Mouse (Mus musculus) CH12.LX (cell line): ENCODE results near the gene Rnaseh2c.

Experiments used
- BHLHE40 ChIP-seq: IDR thresholded peaks from 2 replicates; pipeline ENCODE4 v1.6.1; 2011; ENCODE audit warnings: mild to moderate bottlenecking, low read depth, low read length, improper control_type of control experiment
- CTCF ChIP-seq, 2 experiments: IDR thresholded peaks in 1 of 2; conservative IDR thresholded peaks in 1 of 2; 2 replicates each; pipeline ENCODE4 v1.5.1; 2011 to 2012; ENCODE audit warnings: low read depth in 2 of 2, low read length in 2 of 2, improper control_type of control experiment in 1 of 2, inconsistent platforms in 1 of 2, mild to moderate bottlenecking in 1 of 2, moderate library complexity in 1 of 2
- E2F4 ChIP-seq: IDR thresholded peaks from 2 replicates; pipeline ENCODE4 v1.6.1; 2011; ENCODE audit warnings: low read depth, low read length, improper control_type of control experiment; ENCODE audit not compliant: insufficient replicate concordance
- ETS1 ChIP-seq: conservative IDR thresholded peaks from 2 replicates; pipeline ENCODE4 v1.6.1; 2012; ENCODE audit warnings: low read depth, mild to moderate bottlenecking, inconsistent platforms, low read length, improper control_type of control experiment, moderate library complexity
- MYC ChIP-seq: IDR thresholded peaks from 2 replicates; pipeline ENCODE4 v1.6.1; 2011; ENCODE audit warnings: low read depth, mild to moderate bottlenecking, improper control_type of control experiment, low read length
- TCF12 ChIP-seq: IDR thresholded peaks from 2 replicates; pipeline ENCODE4 v1.6.1; 2014; ENCODE audit warnings: low read depth, mild to moderate bottlenecking, inconsistent platforms, low read length, improper control_type of control experiment

DNA sequence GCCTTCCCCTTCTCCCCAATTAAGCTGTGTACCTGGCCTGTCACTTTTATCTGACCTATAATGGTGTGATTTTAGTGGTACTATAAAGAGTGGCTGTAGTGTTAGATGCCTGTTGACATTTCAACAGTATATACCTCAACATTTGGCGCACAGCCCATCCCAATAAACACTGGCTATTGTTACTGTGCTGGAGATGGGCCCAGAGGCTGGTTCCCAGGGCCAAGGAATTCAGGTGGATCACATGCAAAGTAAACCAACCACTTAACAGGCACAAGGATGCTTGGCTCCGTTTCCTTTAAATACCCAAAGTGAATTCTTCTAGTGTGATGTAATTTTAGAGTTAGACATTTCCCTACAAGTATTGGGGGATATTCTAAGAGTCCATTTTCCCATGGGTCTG lies 13.3 kb downstream of the Rnaseh2c start:
- no peak for TF ChIP-seq ETS1
- TF ChIP-seq E2F4, result no peak
- no peak for TF ChIP-seq CTCF (conservative IDR thresholded peaks at IDR 0.05 in 1 of 2, IDR thresholded peaks at IDR 0.05 in 1 of 2; ENCODE audit: low read depth in 2 of 2, low read length in 2 of 2)
- no peak for TF ChIP-seq BHLHE40
- no peak for TF ChIP-seq TCF12
- TF ChIP-seq MYC, result no peak
